Mouse (Mus musculus): Measurements from ENCODE around the gene Zfp960.
"Not testable (repeated sequence)": the region's sequence is repeated elsewhere in the genome, so short reads cannot be mapped to it uniquely, and the experiment has no call there.

The Zfp960 gene

GRCm38 (mm10) chr17:17063628-17064494, at the start of gene Zfp960:
Gene Zfp960, plus strand, starts transcription at chr17:17064113.
- DNase-seq = peak; percentile 89

- not testable (repeated sequence) for DNase-seq
These were observed 45.8 kb upstream of the Zfp960 start for GRCm38 (mm10) chr17:17018071-17018470.

GRCm38 (mm10) chr17:17059566-17059965, 4.3 kb upstream of the Zfp960 start:
- DNase-seq = not testable (repeated sequence)

- not testable (repeated sequence) for DNase-seq
These were observed 57.1 kb downstream of the Zfp960 start, which contains the start of gene Zfp97 for GRCm38 (mm10) chr17:17120830-17121502. Gene Zfp97, plus strand, starts transcription at chr17:17121415.

Data from embryo, embryonic 11 days (tissue).